Comparison of ENCODE assay signal across 20 mouse cellular contexts in the genomic region with DNA sequence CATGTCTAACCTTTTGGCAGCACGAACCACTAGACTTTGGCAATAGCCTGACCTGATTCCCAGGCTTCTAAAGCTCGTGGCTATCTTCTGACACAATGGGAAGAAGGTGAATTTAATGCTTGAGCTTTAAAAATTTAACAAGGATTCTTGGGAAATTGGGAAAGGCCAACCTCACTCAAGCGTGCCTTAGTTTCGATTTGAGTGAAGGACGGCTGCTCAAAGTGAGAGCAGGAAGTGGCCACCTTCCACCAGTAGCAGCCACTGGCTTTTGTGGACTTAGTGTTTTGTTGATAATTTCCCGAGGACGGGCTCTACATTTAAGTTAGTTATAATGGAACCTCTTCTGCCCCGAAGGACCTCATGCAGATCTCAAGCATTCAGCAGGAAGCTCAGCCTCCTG. TPM values are rescaled to one million over a fixed set of nuclear protein-coding genes. Genes with fewer than 3 reads are reported as not detected.
DNase-seq lines count a peak whose midpoint lies in the region; ATAC-seq and TF ChIP-seq lines count a peak whose summit lies in the region.
"Had no signal": no experiment of that assay in that cellular context is flagged by ENCODE, and none has a peak within 500 bp of the region (broad histone marks: within the 10 kb centered on the region; RNA-seq: fewer than 3 reads in every experiment).

No protein-coding gene starts in this region.

- peaks cover 3% of the 10 kb centered on the region; the same call in 1 of the 2 replicates for H3K9me3 ChIP-seq in midbrain, embryonic 11.5 days (ENCODE audit: control insufficient read depth, low read length)
- no peaks in the 10 kb centered on the region for H3K9me3 ChIP-seq in midbrain, embryonic 15.5 days
- peaks cover 4% of the 10 kb centered on the region for H3K9me3 ChIP-seq in CH12.LX (replicated peaks; ENCODE audit: low read length)

- intact Hi-C loops in left cerebral cortex, postnatal 25 days (cut with DNase I) = no loop called here

- TF ChIP-seq CTCF in CH12.LX (conservative IDR thresholded peaks at IDR 0.05 in 1 of 2, IDR thresholded peaks at IDR 0.05 in 1 of 2; ENCODE audit: low read depth in 2 of 2, low read length in 2 of 2) = no peak

- no peak overlapping the region for H3K4me3 ChIP-seq in midbrain, embryonic 11.5 days (ENCODE audit: low read depth, low read length)
- H3K4me3 ChIP-seq in midbrain, embryonic 15.5 days = no peak overlapping the region
- no peak overlapping the region for H3K4me3 ChIP-seq in CH12.LX (replicated peaks in 1 of 3; ENCODE audit: low read depth in 2 of 3, low read length in 2 of 3, poor library complexity in 1 of 3)

- TF ChIP-seq RAD21 in CH12.LX (IDR thresholded peaks at IDR 0.05; ENCODE audit: low read depth, low read length) = no peak

- no peaks in the 10 kb centered on the region for H3K4me1 ChIP-seq in midbrain, embryonic 11.5 days (ENCODE audit: control insufficient read depth, insufficient read depth, low read length)
- H3K4me1 ChIP-seq in midbrain, embryonic 15.5 days = no peaks in the 10 kb centered on the region
- peaks cover 0 to 25% of the 10 kb centered on the region in 2 experiments; a peak in 2 of 4 replicates for H3K4me1 ChIP-seq in CH12.LX (ENCODE audit: control insufficient read depth in 1 of 2, insufficient read depth in 2 of 2)

- peak; percentile 57 for DNase-seq in heart, adult 11 months
- DNase-seq in heart, postnatal 4 days = no peak
- DNase-seq in midbrain, embryonic 11.5 days (ENCODE audit: low spot score, missing footprints) = peak; percentile 79
- DNase-seq in CH12.LX (ENCODE audit: extremely low read depth) = no peak
- no peak for DNase-seq in left cerebral cortex, postnatal 25 days (ENCODE audit: low spot score in 2 of 2)
- DNase-seq: adrenal gland, adult 2 months; adrenal gland, adult 8-10 months; adrenal gland, postnatal 10 days; adrenal gland, postnatal 14 days; adrenal gland, postnatal 25 days; adrenal gland, postnatal 36 days; B cell, adult 2 months; cerebellum, adult 11 months; cerebellum, adult 11-12 months; cerebellum, adult 18-20 months; cerebellum, adult 2 months had no signal

- H3K4me2 ChIP-seq in midbrain, embryonic 11.5 days = no peak overlapping the region
- no peak overlapping the region for H3K4me2 ChIP-seq in midbrain, embryonic 15.5 days
- H3K4me2 ChIP-seq in CH12.LX (ENCODE audit: insufficient read depth, low read depth, poor library complexity, severe bottlenecking) = peak overlapping the region; percentile 2; the same call in 1 of the 2 replicates

- H3K79me2 ChIP-seq in CH12.LX (replicated peaks; ENCODE audit: control insufficient read depth, extremely low read depth, insufficient read depth, poor library complexity, severe bottlenecking) = no peaks in the 10 kb centered on the region

- 91% methylated on average over 8 of the region's 8 CpGs for WGBS in midbrain, embryonic 11.5 days
- 93% methylated on average over 8 of the region's 8 CpGs for WGBS in midbrain, embryonic 15.5 days

- no peak overlapping the region for H3K27ac ChIP-seq in midbrain, embryonic 11.5 days (ENCODE audit: low read depth, low read length)
- H3K27ac ChIP-seq in midbrain, embryonic 15.5 days = no peak overlapping the region
- H3K27ac ChIP-seq in CH12.LX (ENCODE audit: insufficient read depth, low read depth) = no peak overlapping the region

- TF ChIP-seq EP300 in CH12.LX (IDR thresholded peaks at IDR 0.05; ENCODE audit: low read length) = peak; percentile 56; the same call in 1 of the 2 replicates

- no peaks in the 10 kb centered on the region for H3K27me3 ChIP-seq in midbrain, embryonic 11.5 days (ENCODE audit: control insufficient read depth, insufficient read depth, low read length)
- H3K27me3 ChIP-seq in midbrain, embryonic 15.5 days (replicated peaks) = no peaks in the 10 kb centered on the region
- H3K27me3 ChIP-seq in CH12.LX (replicated peaks) = no peaks in the 10 kb centered on the region
- H3K27me3 ChIP-seq: Patski had no signal

- peaks cover 12% of the 10 kb centered on the region; the same call in 1 of the 2 replicates for H3K36me3 ChIP-seq in midbrain, embryonic 11.5 days (ENCODE audit: control insufficient read depth, insufficient read depth, low read length)
- peaks cover 37% of the 10 kb centered on the region for H3K36me3 ChIP-seq in midbrain, embryonic 15.5 days (replicated peaks)
- peaks cover 27 to 41% of the 10 kb centered on the region in 2 experiments for H3K36me3 ChIP-seq in CH12.LX (replicated peaks in 1 of 2; ENCODE audit: control insufficient read depth in 1 of 2, insufficient read depth in 1 of 2, low read length in 1 of 2)

- ATAC-seq in midbrain, embryonic 11.5 days (ENCODE audit: low FRiP score) = no peak
- ATAC-seq in midbrain, embryonic 15.5 days (replicated peaks) = no peak
- ATAC-seq: activated CD4-positive, CD25-positive, alpha-beta regulatory T cell, adult 4 months; CD4-positive, CD25-positive, alpha-beta regulatory T cell, adult 4 months; Patski had no signal

- TF ChIP-seq POLR2A in CH12.LX (IDR thresholded peaks at IDR 0.05; ENCODE audit: low read depth, low read length) = no peak

- H3K9ac ChIP-seq in midbrain, embryonic 11.5 days (ENCODE audit: low read length) = no peak overlapping the region
- no peak overlapping the region for H3K9ac ChIP-seq in midbrain, embryonic 15.5 days
- H3K9ac ChIP-seq in CH12.LX (ENCODE audit: insufficient read depth, low read depth) = no peak overlapping the region

- in situ Hi-C loops in CH12.LX (cut with MboI; ENCODE audit: low pct_ligation_motif_present, low pct_unique_long_range_greater_than_20kb, low sequenced_read_pairs) = no loop called here

- dilution Hi-C loops in CH12.LX (cut with MboI; ENCODE audit: extremely low pct_ligation_motif_present, extremely low pct_unique_long_range_greater_than_20kb, low sequenced_read_pairs) = no loop called here

TF ChIP-seq in CH12.LX, 34 proteins besides CTCF, POLR2A, EP300 and RAD21:
- TF ChIP-seq IRF4 (IDR thresholded peaks at IDR 0.05; ENCODE audit: low read depth, low read length) (peak; percentile 64; the same call in 1 of the 2 replicates), ELF1 (IDR thresholded peaks at IDR 0.05; ENCODE audit: low read depth, low read length) (no peak), BHLHE40 (IDR thresholded peaks at IDR 0.05; ENCODE audit: low read depth, low read length) (peak; percentile 19; the same call in 1 of the 2 replicates), MAFK (IDR thresholded peaks at IDR 0.05; ENCODE audit: insufficient replicate concordance, low read length) (no peak)

RNA-seq across cellular contexts. Expression of a gene that starts 28.2 kb away (rescaled TPM):
- total RNA-seq in heart, postnatal 4 days (2021) = 10 to 100 TPM; 20.4 to 24.5 TPM
- polyA plus RNA-seq in midbrain, embryonic 11.5 days (2014; fragmentation: Nextera tagmentation; extraction: Ambion mirVana) = 29.7 and 32.1 TPM in 2 replicates
- polyA plus RNA-seq in midbrain, embryonic 15.5 days (2015; fragmentation: Nextera tagmentation; extraction: Ambion mirVana) = 22.4 and 23.6 TPM in 2 replicates
- total RNA-seq in CH12.LX (2012; rRNA removed) (12.6 and 14.2 TPM in 2 replicates), CH12.LX (2014; rRNA removed) (12.7 and 13.3 TPM in 2 replicates)
- 11.9 and 16.9 TPM in 2 replicates for polyA plus RNA-seq in CH12.LX (2012; ENCODE audit: insufficient read length, low read depth)
- total RNA-seq in left cerebral cortex, postnatal 25 days (2021) = 10 to 100 TPM; 51.2 to 52.5 TPM

RNA-seq across cellular contexts. Expression of a gene that starts 30.6 kb away (rescaled TPM):
- 100 to 1,000 TPM; 113 to 121 TPM for total RNA-seq in heart, postnatal 4 days (2021)
- 68.5 and 76.2 TPM in 2 replicates for polyA plus RNA-seq in midbrain, embryonic 11.5 days (2014; fragmentation: Nextera tagmentation; extraction: Ambion mirVana)
- polyA plus RNA-seq in midbrain, embryonic 15.5 days (2015; fragmentation: Nextera tagmentation; extraction: Ambion mirVana) = 68.7 and 69.8 TPM in 2 replicates
- 54.2 and 57.8 TPM in 2 replicates for total RNA-seq in CH12.LX (2012; rRNA removed)
- total RNA-seq in CH12.LX (2014; rRNA removed) = 124 TPM in 2 replicates
- polyA plus RNA-seq in CH12.LX (2012; ENCODE audit: insufficient read length, low read depth) = 89.3 and 117 TPM in 2 replicates
- 10 to 100 TPM; 75.5 to 75.6 TPM for total RNA-seq in left cerebral cortex, postnatal 25 days (2021)

Comparison
In these comparisons a context has a peak if more than half of its experiments do, and no peak if none do; other contexts are left out.
1. DNase-seq: peak in heart, adult 11 months (single experiment) and midbrain, embryonic 11.5 days (single experiment); none in heart, postnatal 4 days (single experiment), CH12.LX (single experiment) and left cerebral cortex, postnatal 25 days (0 of 2).